Mouse (Mus musculus) activated CD4-positive, CD25-positive, alpha-beta regulatory T cell, adult 9 weeks (primary cell): ENCODE data around the gene Catspere2. TPM values are rescaled to one million over a fixed set of nuclear protein-coding genes. Genes with fewer than 3 reads are reported as not detected.

ENCODE experiments used
- polyA plus RNA-seq: library from polyadenylated mRNA; unstranded; fragments of 100-300 nt; shearing (Covaris generic); gene quantifications from one replicate; pipeline ENCODE4 v1.2.1, GENCODE M21; 2017

Gene Catspere2
- not detected for polyA plus RNA-seq

GRCm38 (mm10) chr1:177983024-177983450, at the start of gene Catspere2:
Catspere2 (plus strand) TSS chr1:177983423.

GRCm38 (mm10) chr1:178187216-178187791, 204.1 kb downstream of the Catspere2 start, which contains the start of gene Desi2:
Desi2 (plus strand) TSS chr1:178187417.

Other genes starting within 250 kb of the Catspere2 start
- gene Adss, start 186.9 kb upstream of the Catspere2 start, polyA plus RNA-seq, result 128 TPM
- gene Desi2, start 204.0 kb downstream of the Catspere2 start, polyA plus RNA-seq, result 12.0 TPM